Mouse (Mus musculus) spleen, postnatal 36 days (tissue): ENCODE results near the gene Gm28891.
"Not testable (repeated sequence)": the region's sequence is repeated elsewhere in the genome, so short reads cannot be mapped to it uniquely, and the experiment has no call there.

Source experiments
- DNase-seq, 2 experiments: peaks; one replicate each; pipeline ENCODE4 v3.0.0; 2022; ENCODE audit warnings: low spot score in 2 of 2, mixed read lengths in 1 of 2

Gene Gm28891

DNA sequence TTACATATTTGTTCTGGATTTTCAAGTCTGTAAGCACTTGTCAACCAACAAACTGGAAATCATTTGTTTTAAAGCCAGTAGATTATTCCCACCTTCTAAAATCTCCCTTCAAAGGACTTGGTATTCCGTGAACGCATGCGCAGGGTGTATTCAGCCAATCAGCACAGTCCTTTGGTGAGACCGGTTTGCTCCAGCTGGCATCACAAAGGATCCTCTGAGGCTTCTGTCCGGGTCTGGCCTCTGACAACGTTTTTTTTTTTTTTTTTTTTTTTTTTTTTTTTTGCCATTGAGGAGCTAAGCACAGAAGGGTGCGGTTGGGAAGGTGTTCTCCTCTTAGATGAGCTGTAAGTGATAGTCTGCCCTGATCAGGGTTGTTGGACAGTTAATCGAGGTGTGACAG, at the start of gene Gm28891:
Gm28891 (plus strand) TSS at position 301 of the 400 bp plus-strand sequence.
- DNase-seq = not testable (repeated sequence)
